Mouse (Mus musculus): Measurements from ENCODE around the gene Cyp4f39. TPM values are rescaled to one million over a fixed set of nuclear protein-coding genes. Genes with fewer than 3 reads are reported as not detected.
"Not testable (repeated sequence)": the region's sequence is repeated elsewhere in the genome, so short reads cannot be mapped to it uniquely, and the experiment has no call there.

Cyp4f39 gene
- polyA plus RNA-seq, 1 experiment: 1.1 TPM

- DNase-seq: no peak
- Histone ChIP-seq H3K27me3 (ENCODE audit: control insufficient read depth, insufficient read depth, low read length) (no peaks in the 10 kb centered on the region), H3K27ac (ENCODE audit: control insufficient read depth, insufficient read depth, low read length) (no peak overlapping the region), H3K4me3 (ENCODE audit: control insufficient read depth, insufficient read depth, low read length) (no peak overlapping the region), H3K4me1 (replicated peaks; ENCODE audit: control insufficient read depth, insufficient read depth, low read length) (no peaks in the 10 kb centered on the region; the same call in 1 of the 2 replicates), H3K36me3 (ENCODE audit: control insufficient read depth, insufficient read depth, low read length) (no peaks in the 10 kb centered on the region)
- TF ChIP-seq CTCF (IDR thresholded peaks at IDR 0.05; ENCODE audit: borderline replicate concordance, control insufficient read depth, extremely low read depth, insufficient read depth, low read length, poor library complexity) (no peak), POLR2A (IDR thresholded peaks at IDR 0.05; ENCODE audit: control insufficient read depth, extremely low read depth, insufficient read depth, low read length, poor library complexity) (no peak)
- WGBS: 81% methylated on average over 2 of the region's 2 CpGs
These were observed 26.2 kb downstream of the Cyp4f39 start for GRCm38 (mm10) chr17:32478727-32479126.

GRCm38 (mm10) chr17:32479554-32480506, 27.3 kb downstream of the Cyp4f39 start:
- Histone ChIP-seq H3K27me3 (ENCODE audit: control insufficient read depth, insufficient read depth, low read length) (no peaks in the 10 kb centered on the region), H3K4me1 (replicated peaks; ENCODE audit: control insufficient read depth, insufficient read depth, low read length) (no peaks in the 10 kb centered on the region; the same call in 1 of the 2 replicates), H3K36me3 (ENCODE audit: control insufficient read depth, insufficient read depth, low read length) (no peaks in the 10 kb centered on the region), H3K27ac (ENCODE audit: control insufficient read depth, insufficient read depth, low read length) (no peak overlapping the region), H3K4me3 (ENCODE audit: control insufficient read depth, insufficient read depth, low read length) (no peak overlapping the region)
- WGBS: 39% methylated on average over 8 of the region's 8 CpGs
- no peak for DNase-seq
- TF ChIP-seq CTCF (IDR thresholded peaks at IDR 0.05; ENCODE audit: borderline replicate concordance, control insufficient read depth, extremely low read depth, insufficient read depth, low read length, poor library complexity) (no peak), POLR2A (IDR thresholded peaks at IDR 0.05; ENCODE audit: control insufficient read depth, extremely low read depth, insufficient read depth, low read length, poor library complexity) (no peak)

GRCm38 (mm10) chr17:32481766-32482165, 29.2 kb downstream of the Cyp4f39 start:
- no peak for TF ChIP-seq POLR2A (IDR thresholded peaks at IDR 0.05; ENCODE audit: control insufficient read depth, extremely low read depth, insufficient read depth, low read length, poor library complexity)
- no peak for TF ChIP-seq CTCF (IDR thresholded peaks at IDR 0.05; ENCODE audit: borderline replicate concordance, control insufficient read depth, extremely low read depth, insufficient read depth, low read length, poor library complexity)

GRCm38 (mm10) chr17:32483200-32483599, 30.7 kb downstream of the Cyp4f39 start:
- no peak for TF ChIP-seq POLR2A (IDR thresholded peaks at IDR 0.05; ENCODE audit: control insufficient read depth, extremely low read depth, insufficient read depth, low read length, poor library complexity)
- TF ChIP-seq CTCF (IDR thresholded peaks at IDR 0.05; ENCODE audit: borderline replicate concordance, control insufficient read depth, extremely low read depth, insufficient read depth, low read length, poor library complexity): peak; percentile 78; the same call in 1 of the 2 replicates
- H3K27me3 ChIP-seq (ENCODE audit: control insufficient read depth, insufficient read depth, low read length): no peaks in the 10 kb centered on the region
- 22% methylated on average over 18 of the region's 18 CpGs for WGBS
- no peaks in the 10 kb centered on the region for H3K36me3 ChIP-seq (ENCODE audit: control insufficient read depth, insufficient read depth, low read length)
- no peak overlapping the region for H3K27ac ChIP-seq (ENCODE audit: control insufficient read depth, insufficient read depth, low read length)
- H3K4me1 ChIP-seq (replicated peaks; ENCODE audit: control insufficient read depth, insufficient read depth, low read length): no peaks in the 10 kb centered on the region; the same call in 1 of the 2 replicates
- no peak overlapping the region for H3K4me3 ChIP-seq (ENCODE audit: control insufficient read depth, insufficient read depth, low read length)
- DNase-seq: peak; percentile 61

More at GRCm38 (mm10) chr17:32481766-32482165, 29.2 kb downstream of the Cyp4f39 start:
- Histone ChIP-seq H3K27me3 (ENCODE audit: control insufficient read depth, insufficient read depth, low read length) (no peaks in the 10 kb centered on the region), H3K4me3 (ENCODE audit: control insufficient read depth, insufficient read depth, low read length) (no peak overlapping the region), H3K36me3 (ENCODE audit: control insufficient read depth, insufficient read depth, low read length) (no peaks in the 10 kb centered on the region), H3K4me1 (replicated peaks; ENCODE audit: control insufficient read depth, insufficient read depth, low read length) (no peaks in the 10 kb centered on the region; the same call in 1 of the 2 replicates), H3K27ac (ENCODE audit: control insufficient read depth, insufficient read depth, low read length) (no peak overlapping the region)
- 88% methylated on average over 14 of the region's 14 CpGs for WGBS
- no peak for DNase-seq

GRCm38 (mm10) chr17:32492349-32492980, 39.9 kb downstream of the Cyp4f39 start:
- 29% methylated on average over 30 of the region's 30 CpGs for WGBS
- Histone ChIP-seq H3K27ac (ENCODE audit: control insufficient read depth, insufficient read depth, low read length) (no peak overlapping the region), H3K36me3 (ENCODE audit: control insufficient read depth, insufficient read depth, low read length) (no peaks in the 10 kb centered on the region), H3K27me3 (ENCODE audit: control insufficient read depth, insufficient read depth, low read length) (no peaks in the 10 kb centered on the region), H3K4me1 (replicated peaks; ENCODE audit: control insufficient read depth, insufficient read depth, low read length) (no peaks in the 10 kb centered on the region; the same call in 1 of the 2 replicates), H3K4me3 (ENCODE audit: control insufficient read depth, insufficient read depth, low read length) (peak overlapping the region; percentile 32)
- no peak for DNase-seq
- TF ChIP-seq CTCF (IDR thresholded peaks at IDR 0.05; ENCODE audit: borderline replicate concordance, control insufficient read depth, extremely low read depth, insufficient read depth, low read length, poor library complexity): no peak
- no peak for TF ChIP-seq POLR2A (IDR thresholded peaks at IDR 0.05; ENCODE audit: control insufficient read depth, extremely low read depth, insufficient read depth, low read length, poor library complexity)

GRCm38 (mm10) chr17:32494601-32495000, 42.1 kb downstream of the Cyp4f39 start:
- no peaks in the 10 kb centered on the region for H3K36me3 ChIP-seq (ENCODE audit: control insufficient read depth, insufficient read depth, low read length)
- TF ChIP-seq POLR2A (IDR thresholded peaks at IDR 0.05; ENCODE audit: control insufficient read depth, extremely low read depth, insufficient read depth, low read length, poor library complexity) (no peak), CTCF (IDR thresholded peaks at IDR 0.05; ENCODE audit: borderline replicate concordance, control insufficient read depth, extremely low read depth, insufficient read depth, low read length, poor library complexity) (no peak)
- H3K4me1 ChIP-seq (replicated peaks; ENCODE audit: control insufficient read depth, insufficient read depth, low read length): no peaks in the 10 kb centered on the region; the same call in 1 of the 2 replicates
- no peak overlapping the region for H3K27ac ChIP-seq (ENCODE audit: control insufficient read depth, insufficient read depth, low read length)
- no peak overlapping the region for H3K4me3 ChIP-seq (ENCODE audit: control insufficient read depth, insufficient read depth, low read length)
- H3K27me3 ChIP-seq (ENCODE audit: control insufficient read depth, insufficient read depth, low read length): no peaks in the 10 kb centered on the region
- DNase-seq: peak; percentile 69
- WGBS: 48% methylated on average over 1 of the region's 1 CpGs

- not testable (repeated sequence) for H3K36me3 ChIP-seq (ENCODE audit: control insufficient read depth, insufficient read depth, low read length); H3K27me3 ChIP-seq (ENCODE audit: control insufficient read depth, insufficient read depth, low read length); H3K27ac ChIP-seq (ENCODE audit: control insufficient read depth, insufficient read depth, low read length); DNase-seq; H3K4me3 ChIP-seq (ENCODE audit: control insufficient read depth, insufficient read depth, low read length); H3K4me1 ChIP-seq (replicated peaks; ENCODE audit: control insufficient read depth, insufficient read depth, low read length)
- WGBS: 91% methylated on average over 4 of the region's 4 CpGs
These were observed 48.0 kb downstream of the Cyp4f39 start for GRCm38 (mm10) chr17:32500511-32500910.
